Mouse (Mus musculus): ENCODE measurements around the gene Iqcj. TPM values are rescaled to one million over a fixed set of nuclear protein-coding genes. Genes with fewer than 3 reads are reported as not detected.

The Iqcj gene
- polyA plus RNA-seq, 1 experiment from 2014 or later = 0.55 TPM

- peak overlapping the region; percentile 39 for H3K4me2 ChIP-seq (ENCODE audit: low read length)
- ATAC-seq (ENCODE audit: low FRiP score, low TSS enrichment) (peak; percentile 57; the same call in 1 of the 2 replicates), DNase-seq (peak; percentile 53)
- H3K4me3 ChIP-seq (replicated peaks; ENCODE audit: low read depth, low read length) = peak overlapping the region; percentile 7
- peak overlapping the region; percentile 55 for H3K27ac ChIP-seq (replicated peaks; ENCODE audit: low read depth, low read length)
- WGBS = 63% methylated on average over 10 of the region's 10 CpGs
- H3K27me3 ChIP-seq (ENCODE audit: control insufficient read depth, insufficient read depth, low read length) = no peaks in the 10 kb centered on the region
- H3K4me1 ChIP-seq (ENCODE audit: control insufficient read depth, insufficient read depth, low read length) = peaks cover 9% of the 10 kb centered on the region
- H3K36me3 ChIP-seq (ENCODE audit: control insufficient read depth, insufficient read depth, low read length) = no peaks in the 10 kb centered on the region
- H3K9ac ChIP-seq (replicated peaks; ENCODE audit: low read length) = peak overlapping the region; percentile 2; the same call in 1 of the 2 replicates
- H3K9me3 ChIP-seq (ENCODE audit: control insufficient read depth, low read length) = no peaks in the 10 kb centered on the region
Measured at GRCm38 (mm10) chr3:67892768-67893167, 748 bp downstream of the Iqcj start.

- H3K4me3 ChIP-seq (replicated peaks; ENCODE audit: low read depth, low read length) = no peak overlapping the region
- 84% methylated on average over 4 of the region's 4 CpGs for WGBS
- H3K36me3 ChIP-seq (ENCODE audit: control insufficient read depth, insufficient read depth, low read length) = no peaks in the 10 kb centered on the region
- no peaks in the 10 kb centered on the region for H3K9me3 ChIP-seq (ENCODE audit: control insufficient read depth, low read length)
- H3K9ac ChIP-seq (replicated peaks; ENCODE audit: low read length) = no peak overlapping the region
- H3K4me1 ChIP-seq (ENCODE audit: control insufficient read depth, insufficient read depth, low read length) = no peaks in the 10 kb centered on the region
- no peak overlapping the region for H3K27ac ChIP-seq (replicated peaks; ENCODE audit: low read depth, low read length)
- H3K27me3 ChIP-seq (ENCODE audit: control insufficient read depth, insufficient read depth, low read length) = no peaks in the 10 kb centered on the region
- no peak for ATAC-seq (ENCODE audit: low FRiP score, low TSS enrichment)
- DNase-seq = no peak
- H3K4me2 ChIP-seq (ENCODE audit: low read length) = no peak overlapping the region
Measured at GRCm38 (mm10) chr3:67902517-67902916, 10.5 kb downstream of the Iqcj start.

- no peaks in the 10 kb centered on the region for H3K27me3 ChIP-seq (ENCODE audit: control insufficient read depth, insufficient read depth, low read length)
- H3K9me3 ChIP-seq (ENCODE audit: control insufficient read depth, low read length) = no peaks in the 10 kb centered on the region
- no peaks in the 10 kb centered on the region for H3K4me1 ChIP-seq (ENCODE audit: control insufficient read depth, insufficient read depth, low read length)
- ATAC-seq (ENCODE audit: low FRiP score, low TSS enrichment) = no peak
- H3K36me3 ChIP-seq (ENCODE audit: control insufficient read depth, insufficient read depth, low read length) = no peaks in the 10 kb centered on the region
- H3K9ac ChIP-seq (replicated peaks; ENCODE audit: low read length) = no peak overlapping the region
- no peak for DNase-seq
- no peak overlapping the region for H3K4me3 ChIP-seq (replicated peaks; ENCODE audit: low read depth, low read length)
- H3K4me2 ChIP-seq (ENCODE audit: low read length) = no peak overlapping the region
- 80% methylated on average over 2 of the region's 2 CpGs for WGBS
- no peak overlapping the region for H3K27ac ChIP-seq (replicated peaks; ENCODE audit: low read depth, low read length)
Measured at GRCm38 (mm10) chr3:67908586-67908985, 16.6 kb downstream of the Iqcj start.

- ATAC-seq (ENCODE audit: low FRiP score, low TSS enrichment) = no peak
- Histone ChIP-seq H3K27me3 (ENCODE audit: control insufficient read depth, insufficient read depth, low read length) (no peaks in the 10 kb centered on the region), H3K4me1 (ENCODE audit: control insufficient read depth, insufficient read depth, low read length) (peaks cover 6% of the 10 kb centered on the region; the same call in 1 of the 2 replicates), H3K36me3 (ENCODE audit: control insufficient read depth, insufficient read depth, low read length) (no peaks in the 10 kb centered on the region), H3K27ac (replicated peaks; ENCODE audit: low read depth, low read length) (0 out of 2 replicates have a peak overlapping the region, but pooled peaks have one; percentile 20), H3K4me2 (ENCODE audit: low read length) (no peak overlapping the region), H3K9ac (replicated peaks; ENCODE audit: low read length) (no peak overlapping the region), H3K4me3 (replicated peaks; ENCODE audit: low read depth, low read length) (no peak overlapping the region), H3K9me3 (ENCODE audit: control insufficient read depth, low read length) (no peaks in the 10 kb centered on the region)
- DNase-seq = no peak
- WGBS = 56% methylated on average over 3 of the region's 3 CpGs
Measured at GRCm38 (mm10) chr3:67918098-67918497, 26.1 kb downstream of the Iqcj start.

- peak; percentile 53; the same call in 1 of the 2 replicates for ATAC-seq (ENCODE audit: low FRiP score, low TSS enrichment)
Measured at GRCm38 (mm10) chr3:67918634-67919259, 26.7 kb downstream of the Iqcj start.

GRCm38 (mm10) chr3:67923095-67923494 is 31.1 kb downstream of the Iqcj start:
- H3K4me1 ChIP-seq (ENCODE audit: control insufficient read depth, insufficient read depth, low read length) = peaks cover 6% of the 10 kb centered on the region; the same call in 1 of the 2 replicates
- no peak overlapping the region for H3K9ac ChIP-seq (replicated peaks; ENCODE audit: low read length)
- DNase-seq (no peak), ATAC-seq (ENCODE audit: low FRiP score, low TSS enrichment) (no peak)
- 84% methylated on average over 4 of the region's 4 CpGs for WGBS
- no peaks in the 10 kb centered on the region for H3K9me3 ChIP-seq (ENCODE audit: control insufficient read depth, low read length)
- H3K36me3 ChIP-seq (ENCODE audit: control insufficient read depth, insufficient read depth, low read length) = no peaks in the 10 kb centered on the region
- H3K27me3 ChIP-seq (ENCODE audit: control insufficient read depth, insufficient read depth, low read length) = no peaks in the 10 kb centered on the region
- no peak overlapping the region for H3K4me3 ChIP-seq (replicated peaks; ENCODE audit: low read depth, low read length)
- no peak overlapping the region for H3K27ac ChIP-seq (replicated peaks; ENCODE audit: low read depth, low read length)
- no peak overlapping the region for H3K4me2 ChIP-seq (ENCODE audit: low read length)

More at GRCm38 (mm10) chr3:67918634-67919259, 26.7 kb downstream of the Iqcj start:
- 0 out of 2 replicates have a peak overlapping the region, but pooled peaks have one; percentile 20 for H3K27ac ChIP-seq (replicated peaks; ENCODE audit: low read depth, low read length)
- no peak overlapping the region for H3K9ac ChIP-seq (replicated peaks; ENCODE audit: low read length)
- 17% methylated on average over 8 of the region's 8 CpGs for WGBS
- no peak overlapping the region for H3K4me2 ChIP-seq (ENCODE audit: low read length)
- no peak overlapping the region for H3K4me3 ChIP-seq (replicated peaks; ENCODE audit: low read depth, low read length)
- H3K36me3 ChIP-seq (ENCODE audit: control insufficient read depth, insufficient read depth, low read length) = no peaks in the 10 kb centered on the region
- H3K27me3 ChIP-seq (ENCODE audit: control insufficient read depth, insufficient read depth, low read length) = no peaks in the 10 kb centered on the region
- no peaks in the 10 kb centered on the region for H3K9me3 ChIP-seq (ENCODE audit: control insufficient read depth, low read length)
- DNase-seq = peak; percentile 60
- H3K4me1 ChIP-seq (ENCODE audit: control insufficient read depth, insufficient read depth, low read length) = peaks cover 6% of the 10 kb centered on the region; the same call in 1 of the 2 replicates

- 83% methylated on average over 2 of the region's 2 CpGs for WGBS
- H3K9me3 ChIP-seq (ENCODE audit: control insufficient read depth, low read length) = no peaks in the 10 kb centered on the region
- no peaks in the 10 kb centered on the region for H3K4me1 ChIP-seq (ENCODE audit: control insufficient read depth, insufficient read depth, low read length)
- ATAC-seq (ENCODE audit: low FRiP score, low TSS enrichment) (no peak), DNase-seq (no peak)
- no peak overlapping the region for H3K27ac ChIP-seq (replicated peaks; ENCODE audit: low read depth, low read length)
- H3K9ac ChIP-seq (replicated peaks; ENCODE audit: low read length) = no peak overlapping the region
- H3K27me3 ChIP-seq (ENCODE audit: control insufficient read depth, insufficient read depth, low read length) = no peaks in the 10 kb centered on the region
- H3K4me2 ChIP-seq (ENCODE audit: low read length) = no peak overlapping the region
- H3K4me3 ChIP-seq (replicated peaks; ENCODE audit: low read depth, low read length) = no peak overlapping the region
- H3K36me3 ChIP-seq (ENCODE audit: control insufficient read depth, insufficient read depth, low read length) = no peaks in the 10 kb centered on the region
Measured at GRCm38 (mm10) chr3:67925453-67925852, 33.4 kb downstream of the Iqcj start.

- Histone ChIP-seq H3K4me3 (replicated peaks; ENCODE audit: low read depth, low read length) (no peak overlapping the region), H3K27me3 (ENCODE audit: control insufficient read depth, insufficient read depth, low read length) (no peaks in the 10 kb centered on the region), H3K36me3 (ENCODE audit: control insufficient read depth, insufficient read depth, low read length) (no peaks in the 10 kb centered on the region), H3K4me2 (ENCODE audit: low read length) (no peak overlapping the region), H3K9me3 (ENCODE audit: control insufficient read depth, low read length) (no peaks in the 10 kb centered on the region), H3K4me1 (ENCODE audit: control insufficient read depth, insufficient read depth, low read length) (no peaks in the 10 kb centered on the region), H3K9ac (replicated peaks; ENCODE audit: low read length) (no peak overlapping the region), H3K27ac (replicated peaks; ENCODE audit: low read depth, low read length) (no peak overlapping the region)
- DNase-seq = no peak
- no peak for ATAC-seq (ENCODE audit: low FRiP score, low TSS enrichment)
- 81% methylated on average over 10 of the region's 10 CpGs for WGBS
Measured at GRCm38 (mm10) chr3:67930424-67931133, 38.6 kb downstream of the Iqcj start.

Data from midbrain, embryonic 14.5 days (tissue).